Mouse (Mus musculus): ENCODE data around the gene Fnip1. TPM values are rescaled to one million over a fixed set of nuclear protein-coding genes. Genes with fewer than 3 reads are reported as not detected.

Gene Fnip1
- polyA plus RNA-seq, 1 experiment from 2014 or later, result 10.2 TPM

DNA sequence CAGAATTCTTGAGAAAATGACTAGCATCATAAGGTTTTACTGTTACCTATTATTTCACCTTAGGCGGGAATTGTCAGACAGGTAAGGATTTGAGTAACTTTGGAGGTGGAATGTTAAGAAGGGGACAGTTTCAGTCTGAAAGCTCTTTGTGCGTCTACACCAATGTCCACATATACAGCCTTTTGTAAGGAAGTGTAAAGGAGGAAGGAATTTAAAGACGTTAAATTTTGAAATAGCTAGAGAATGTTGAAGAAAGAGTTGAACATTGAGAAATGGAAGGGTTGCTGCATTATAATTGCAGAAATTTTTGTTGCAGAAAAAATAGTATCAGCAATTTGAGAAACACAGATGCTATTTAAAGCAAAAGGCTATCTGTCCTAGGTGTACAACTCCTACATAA, 48.0 kb downstream of the Fnip1 start:
- ATAC-seq (replicated peaks; ENCODE audit: low FRiP score) (no peak), DNase-seq (ENCODE audit: low spot score) (no peak)
- Histone ChIP-seq H3K27me3 (replicated peaks; ENCODE audit: control insufficient read depth, insufficient read depth, low read length) (no peaks in the 10 kb centered on the region), H3K4me2 (no peak overlapping the region), H3K36me3 (ENCODE audit: control insufficient read depth, insufficient read depth, low read length) (no peaks in the 10 kb centered on the region; the same call in 1 of the 2 replicates), H3K27ac (ENCODE audit: low read depth, low read length) (no peak overlapping the region), H3K9me3 (ENCODE audit: control insufficient read depth, low read length) (no peaks in the 10 kb centered on the region), H3K9ac (ENCODE audit: low read depth, low read length) (no peak overlapping the region), H3K4me1 (replicated peaks; ENCODE audit: control insufficient read depth, insufficient read depth, low read length) (no peaks in the 10 kb centered on the region), H3K4me3 (ENCODE audit: low read depth, low read length) (no peak overlapping the region)
- 81% methylated on average over 3 of the region's 3 CpGs for WGBS

DNA sequence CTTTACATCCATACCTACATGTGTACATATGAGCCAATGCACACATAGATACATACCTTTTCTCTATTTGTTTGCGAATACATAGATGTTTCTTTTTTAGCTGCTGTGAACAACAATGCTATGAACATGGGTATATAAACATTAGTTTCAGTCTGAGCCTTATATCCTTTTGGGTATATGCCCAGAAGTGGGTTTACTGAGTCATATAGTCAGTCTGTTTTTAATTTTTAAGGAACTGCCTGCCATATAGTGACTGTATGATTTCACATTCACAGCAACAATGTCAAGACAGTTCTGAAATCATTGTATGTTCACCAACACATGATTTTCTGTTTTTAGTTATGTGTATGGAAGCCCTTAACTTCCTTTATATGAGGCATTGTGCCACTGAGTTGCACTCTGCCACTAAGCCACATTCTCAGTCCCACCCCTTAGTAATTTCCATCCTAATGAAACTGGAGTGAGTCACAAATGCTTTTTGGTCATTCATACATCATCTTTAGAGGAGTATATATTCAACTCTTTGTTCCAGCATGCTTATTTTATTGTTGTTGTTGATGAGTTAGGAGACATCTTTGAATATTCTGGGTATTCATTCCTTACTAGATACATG, 54.1 kb downstream of the Fnip1 start:
- no peak for ATAC-seq (replicated peaks; ENCODE audit: low FRiP score)
- Histone ChIP-seq H3K9ac (ENCODE audit: low read depth, low read length) (no peak overlapping the region), H3K4me3 (ENCODE audit: low read depth, low read length) (no peak overlapping the region), H3K36me3 (ENCODE audit: control insufficient read depth, insufficient read depth, low read length) (no peaks in the 10 kb centered on the region; the same call in 1 of the 2 replicates), H3K4me2 (no peak overlapping the region), H3K4me1 (replicated peaks; ENCODE audit: control insufficient read depth, insufficient read depth, low read length) (no peaks in the 10 kb centered on the region), H3K27me3 (replicated peaks; ENCODE audit: control insufficient read depth, insufficient read depth, low read length) (no peaks in the 10 kb centered on the region), H3K27ac (ENCODE audit: low read depth, low read length) (no peak overlapping the region), H3K9me3 (ENCODE audit: control insufficient read depth, low read length) (no peaks in the 10 kb centered on the region)
- WGBS, result 96% methylated on average over 1 of the region's 1 CpGs
- no peak for DNase-seq (ENCODE audit: low spot score)

DNA sequence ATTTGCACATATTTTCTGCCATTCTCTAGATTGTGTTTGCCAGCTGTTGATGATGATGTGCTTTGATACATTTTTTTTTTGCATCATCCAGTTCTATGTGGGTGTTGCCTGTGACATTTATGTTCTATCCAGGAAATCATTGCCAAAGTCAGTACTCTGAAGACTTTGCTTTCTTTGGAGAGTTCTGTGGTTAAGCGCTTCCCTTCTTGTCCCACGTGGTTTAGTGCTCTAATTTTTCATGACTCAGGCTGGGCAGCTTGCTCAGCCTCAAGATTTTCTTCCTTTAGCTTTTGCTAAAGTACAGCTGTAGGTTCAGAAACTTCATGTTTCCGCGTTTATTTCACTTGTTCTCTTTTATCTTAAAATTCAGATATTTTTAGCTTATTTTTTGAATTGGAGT, 54.6 kb downstream of the Fnip1 start:
- Histone ChIP-seq H3K27me3 (replicated peaks; ENCODE audit: control insufficient read depth, insufficient read depth, low read length) (no peaks in the 10 kb centered on the region), H3K36me3 (ENCODE audit: control insufficient read depth, insufficient read depth, low read length) (no peaks in the 10 kb centered on the region; the same call in 1 of the 2 replicates), H3K27ac (ENCODE audit: low read depth, low read length) (no peak overlapping the region), H3K4me2 (no peak overlapping the region), H3K9ac (ENCODE audit: low read depth, low read length) (no peak overlapping the region), H3K4me1 (replicated peaks; ENCODE audit: control insufficient read depth, insufficient read depth, low read length) (no peaks in the 10 kb centered on the region), H3K4me3 (ENCODE audit: low read depth, low read length) (no peak overlapping the region), H3K9me3 (ENCODE audit: control insufficient read depth, low read length) (no peaks in the 10 kb centered on the region)
- WGBS, result 71% methylated on average over 4 of the region's 4 CpGs
- ATAC-seq (replicated peaks; ENCODE audit: low FRiP score) (no peak), DNase-seq (ENCODE audit: low spot score) (no peak)

DNA sequence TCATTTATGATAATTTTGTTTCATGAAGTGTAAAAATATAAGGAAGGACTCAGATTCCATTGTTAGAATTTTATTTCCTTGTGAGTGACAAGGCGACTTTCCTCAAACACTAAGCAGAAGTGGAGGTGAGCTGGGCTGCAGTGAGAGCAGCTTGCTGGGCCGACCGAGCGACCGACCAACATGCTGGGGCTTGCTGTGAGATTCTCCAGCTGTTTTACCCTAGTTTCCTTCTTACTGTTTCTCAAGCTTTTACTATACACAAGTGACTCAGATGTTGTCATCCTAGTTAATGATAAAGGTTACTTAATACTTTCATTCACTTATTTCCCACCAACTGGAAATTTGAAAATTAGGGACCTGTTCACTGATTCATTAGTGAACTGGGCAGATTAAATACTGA, 61.8 kb downstream of the Fnip1 start:
- H3K9ac ChIP-seq (ENCODE audit: low read depth, low read length), result no peak overlapping the region
- WGBS, result 90% methylated on average over 5 of the region's 5 CpGs
- H3K9me3 ChIP-seq (ENCODE audit: control insufficient read depth, low read length), result no peaks in the 10 kb centered on the region
- no peak overlapping the region for H3K4me2 ChIP-seq
- no peak overlapping the region for H3K27ac ChIP-seq (ENCODE audit: low read depth, low read length)
- DNase-seq (ENCODE audit: low spot score) (no peak), ATAC-seq (replicated peaks; ENCODE audit: low FRiP score) (no peak)
- peaks cover 3% of the 10 kb centered on the region; the same call in 1 of the 2 replicates for H3K36me3 ChIP-seq (ENCODE audit: control insufficient read depth, insufficient read depth, low read length)
- H3K4me1 ChIP-seq (replicated peaks; ENCODE audit: control insufficient read depth, insufficient read depth, low read length), result no peaks in the 10 kb centered on the region
- H3K27me3 ChIP-seq (replicated peaks; ENCODE audit: control insufficient read depth, insufficient read depth, low read length), result no peaks in the 10 kb centered on the region
- H3K4me3 ChIP-seq (ENCODE audit: low read depth, low read length), result no peak overlapping the region

DNA sequence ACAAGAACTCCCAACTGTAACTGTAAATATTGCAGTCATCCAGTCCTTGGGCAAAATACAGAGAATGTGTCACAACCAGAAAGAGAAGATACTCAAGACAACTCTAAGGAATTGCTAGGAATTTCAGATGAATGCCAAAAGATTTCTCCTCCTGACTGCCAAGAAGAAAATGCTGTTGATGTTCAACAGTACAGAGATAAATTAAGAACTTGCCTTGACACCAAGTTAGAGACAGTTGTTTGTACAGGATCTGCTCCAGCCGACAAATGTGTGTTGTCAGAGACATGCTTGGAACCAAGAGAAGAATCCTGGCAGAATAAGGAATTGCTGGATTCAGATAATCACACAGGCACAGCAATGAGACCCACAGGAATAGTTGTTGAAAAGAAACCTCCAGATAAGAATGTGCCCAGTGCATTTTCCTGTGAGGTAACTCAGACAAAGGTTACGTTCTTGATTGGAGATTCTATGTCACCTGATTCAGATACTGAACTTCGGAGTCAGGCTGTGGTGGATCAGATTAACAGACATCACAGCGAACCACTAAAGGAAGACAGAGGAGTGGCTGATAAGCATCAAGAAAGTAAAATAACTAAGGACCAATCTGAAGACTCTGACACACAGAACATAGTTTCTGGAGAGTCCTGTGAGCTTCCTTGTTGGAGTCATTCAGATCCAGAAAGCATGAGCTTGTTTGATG, 64.7 kb downstream of the Fnip1 start:
- Histone ChIP-seq H3K4me2 (no peak overlapping the region), H3K4me1 (replicated peaks; ENCODE audit: control insufficient read depth, insufficient read depth, low read length) (no peaks in the 10 kb centered on the region), H3K4me3 (ENCODE audit: low read depth, low read length) (no peak overlapping the region), H3K27me3 (replicated peaks; ENCODE audit: control insufficient read depth, insufficient read depth, low read length) (no peaks in the 10 kb centered on the region), H3K36me3 (ENCODE audit: control insufficient read depth, insufficient read depth, low read length) (peaks cover 7% of the 10 kb centered on the region), H3K27ac (ENCODE audit: low read depth, low read length) (no peak overlapping the region), H3K9me3 (ENCODE audit: control insufficient read depth, low read length) (no peaks in the 10 kb centered on the region), H3K9ac (ENCODE audit: low read depth, low read length) (no peak overlapping the region)
- WGBS, result 79% methylated on average over 4 of the region's 4 CpGs
- ATAC-seq (replicated peaks; ENCODE audit: low FRiP score), result no peak
- no peak for DNase-seq (ENCODE audit: low spot score)

DNA sequence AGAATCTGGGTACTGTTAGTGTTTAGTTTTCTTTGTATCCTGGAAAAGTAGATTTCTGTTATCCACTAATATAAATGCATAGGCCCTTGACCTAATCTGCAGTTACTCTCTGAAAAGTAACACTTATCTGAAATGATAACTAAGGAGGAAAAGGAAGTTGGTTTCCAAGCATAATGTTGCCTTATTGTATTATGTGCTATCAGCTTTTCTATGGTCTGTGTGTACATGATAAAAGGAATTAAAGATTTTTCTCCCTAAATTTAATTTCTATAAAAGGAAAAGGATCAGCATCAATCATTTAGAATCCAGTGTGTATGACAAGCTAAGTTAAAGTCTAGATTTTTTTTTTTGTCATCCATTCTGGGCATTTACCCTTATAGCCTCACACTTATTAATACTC, 75.6 kb downstream of the Fnip1 start:
- Histone ChIP-seq H3K9me3 (ENCODE audit: control insufficient read depth, low read length) (no peaks in the 10 kb centered on the region), H3K36me3 (ENCODE audit: control insufficient read depth, insufficient read depth, low read length) (0 out of 2 replicates have a peak, but pooled peaks cover 2% of the 10 kb centered on the region)
- ATAC-seq (replicated peaks; ENCODE audit: low FRiP score), result no peak

DNA sequence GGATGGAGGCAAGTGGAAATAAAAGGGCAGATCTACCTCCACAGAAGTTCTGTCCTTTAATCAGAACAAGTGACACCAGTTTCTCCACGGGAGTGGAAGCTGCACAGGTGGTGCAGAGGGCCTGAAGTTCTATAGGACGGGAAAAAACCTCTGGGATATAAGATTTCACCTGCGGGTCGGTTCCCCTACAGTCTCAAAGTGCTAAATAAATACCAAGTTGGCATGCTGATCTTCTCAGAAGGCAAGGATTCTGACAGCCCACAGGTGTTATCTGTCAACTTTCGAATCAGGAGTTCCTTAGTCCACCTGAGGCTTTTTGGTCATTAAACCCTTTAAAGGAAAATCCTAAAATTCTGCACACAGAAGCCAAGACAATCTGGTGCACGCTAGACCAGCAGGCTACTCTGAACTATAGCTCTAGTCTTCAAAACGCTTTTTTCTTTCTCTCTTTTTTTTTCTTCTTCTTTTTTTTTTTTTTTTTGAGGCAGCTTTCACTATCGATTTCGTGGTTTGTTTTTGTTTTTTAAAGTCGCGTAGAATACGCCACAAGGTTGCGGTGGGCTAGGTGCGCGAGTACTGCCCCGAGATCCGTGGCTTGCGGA, 84.0 kb downstream of the Fnip1 start:
- Histone ChIP-seq H3K4me2 (peak overlapping the region; percentile 90), H3K9ac (ENCODE audit: low read depth, low read length) (peak overlapping the region; percentile 34), H3K27ac (ENCODE audit: low read depth, low read length) (peak overlapping the region; percentile 99), H3K9me3 (ENCODE audit: control insufficient read depth, low read length) (no peaks in the 10 kb centered on the region), H3K4me3 (ENCODE audit: low read depth, low read length) (peak overlapping the region; percentile 96), H3K27me3 (replicated peaks; ENCODE audit: control insufficient read depth, insufficient read depth, low read length) (no peaks in the 10 kb centered on the region), H3K4me1 (replicated peaks; ENCODE audit: control insufficient read depth, insufficient read depth, low read length) (peaks cover 27% of the 10 kb centered on the region), H3K36me3 (ENCODE audit: control insufficient read depth, insufficient read depth, low read length) (no peaks in the 10 kb centered on the region)
- no peak for ATAC-seq (replicated peaks; ENCODE audit: low FRiP score)
- DNase-seq (ENCODE audit: low spot score), result no peak
- under 1% methylated on average over 18 of the region's 18 CpGs for WGBS

More for the DNA sequence above, 75.6 kb downstream of the Fnip1 start:
- Histone ChIP-seq H3K4me1 (replicated peaks; ENCODE audit: control insufficient read depth, insufficient read depth, low read length) (no peaks in the 10 kb centered on the region), H3K4me3 (ENCODE audit: low read depth, low read length) (no peak overlapping the region), H3K4me2 (no peak overlapping the region), H3K9ac (ENCODE audit: low read depth, low read length) (no peak overlapping the region), H3K27me3 (replicated peaks; ENCODE audit: control insufficient read depth, insufficient read depth, low read length) (no peaks in the 10 kb centered on the region), H3K27ac (ENCODE audit: low read depth, low read length) (no peak overlapping the region)
- no peak for DNase-seq (ENCODE audit: low spot score)

DNA sequence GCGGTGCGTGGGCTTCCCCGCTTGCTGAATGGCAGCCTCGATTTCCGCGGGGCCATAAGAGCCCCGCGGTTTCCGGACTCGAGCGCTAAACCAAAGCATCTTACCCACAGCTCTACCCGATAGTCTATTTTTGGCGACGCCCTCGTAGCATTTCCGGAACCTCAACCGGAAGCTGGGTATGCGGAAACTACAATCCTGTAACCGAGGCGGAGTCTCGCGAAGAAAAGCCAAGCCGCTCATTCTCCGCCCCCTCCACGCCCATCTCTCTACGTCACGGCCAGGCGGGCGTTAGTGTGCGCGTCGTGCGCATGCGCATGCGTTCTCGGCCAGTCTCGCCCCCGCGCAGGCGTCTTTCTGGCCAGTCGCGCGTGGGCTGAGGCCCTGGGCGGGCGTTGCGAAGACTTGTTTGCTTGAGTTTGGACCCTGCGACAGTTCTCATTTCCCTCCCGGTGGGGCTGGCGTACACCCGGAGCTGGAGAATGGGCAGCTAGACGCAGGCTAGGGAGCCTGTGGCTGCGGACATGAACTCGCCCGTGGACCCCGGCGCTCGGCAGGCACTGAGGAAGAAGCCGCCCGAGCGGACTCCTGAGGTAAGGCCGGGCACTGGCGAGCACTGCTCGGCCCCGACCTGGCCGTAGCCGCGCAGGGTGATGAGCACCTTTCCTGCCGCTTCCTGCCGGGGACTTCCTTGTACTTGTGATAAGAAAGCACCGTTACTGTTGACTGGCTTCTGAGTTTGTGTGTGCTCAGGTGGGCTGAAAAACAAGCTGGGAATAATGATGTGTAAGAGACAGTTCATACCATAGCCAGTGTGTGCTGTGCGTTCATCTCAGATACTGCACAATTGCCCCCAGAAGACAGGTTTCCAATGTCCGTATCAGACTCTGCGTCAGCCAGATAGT, 84.8 kb downstream of the Fnip1 start, which contains the start of gene Rapgef6:
Gene Rapgef6, plus strand, starts transcription at position 319 of the 902 bp plus-strand sequence.
- H3K4me1 ChIP-seq (replicated peaks; ENCODE audit: control insufficient read depth, insufficient read depth, low read length), result peaks cover 27% of the 10 kb centered on the region
- peak within 1 kb of the TSS; percentile 90 for H3K4me2 ChIP-seq
- ATAC-seq (replicated peaks; ENCODE audit: low FRiP score) (peak; percentile 94), DNase-seq (ENCODE audit: low spot score) (peak; percentile 100)
- peak within 1 kb of the TSS; percentile 96 for H3K9ac ChIP-seq (ENCODE audit: low read depth, low read length)
- H3K27ac ChIP-seq (ENCODE audit: low read depth, low read length), result peak within 1 kb of the TSS; percentile 99
- WGBS, result under 1% methylated on average over 73 of the region's 73 CpGs
- no peaks in the 10 kb centered on the region for H3K27me3 ChIP-seq (replicated peaks; ENCODE audit: control insufficient read depth, insufficient read depth, low read length)
- peak within 1 kb of the TSS; percentile 96 for H3K4me3 ChIP-seq (ENCODE audit: low read depth, low read length)
- no peaks in the 10 kb centered on the region for H3K36me3 ChIP-seq (ENCODE audit: control insufficient read depth, insufficient read depth, low read length)
- H3K9me3 ChIP-seq (ENCODE audit: control insufficient read depth, low read length), result no peaks in the 10 kb centered on the region

All from liver, embryonic 11.5 days (tissue).